Mouse (Mus musculus) ES-E14 (cell line): Measurements from ENCODE around the gene Lamb3. TPM values are rescaled to one million over a fixed set of nuclear protein-coding genes. Genes with fewer than 3 reads are reported as not detected.
A peak's percentile ranks its signal among the peaks of the same experiment; 100 is the strongest.

ENCODE experiments used
- DNase-seq: peaks from one replicate; pipeline ENCODE4 v3.0.0-alpha.2; 2013; ENCODE audit warnings: low read depth, low spot score
- H3K27ac ChIP-seq: 2 replicates; pipeline ENCODE4 v1.5.1; 2012; ENCODE audit warnings: low read depth, mild to moderate bottlenecking, low read length, moderate library complexity, mixed read lengths; ENCODE audit not compliant: poor library complexity, insufficient read depth, severe bottlenecking
- H3K36me3 ChIP-seq: 2 replicates; pipeline ENCODE4 v1.6.1; 2012; ENCODE audit warnings: mild to moderate bottlenecking, low read length, moderate library complexity, mixed read lengths; ENCODE audit not compliant: control insufficient read depth, poor library complexity, insufficient read depth, severe bottlenecking
- H3K4me1 ChIP-seq, 2 experiments: fragments of 150-350 bp in 1 of 2; sonication (generic) in 1 of 2; 2 replicates each; pipeline ENCODE4 v1.6.1; 2012; ENCODE audit warnings: low read length in 2 of 2, mild to moderate bottlenecking in 1 of 2, mixed read lengths in 1 of 2; ENCODE audit not compliant: control insufficient read depth in 2 of 2, insufficient read depth in 2 of 2, poor library complexity in 1 of 2
- H3K4me3 ChIP-seq, 2 experiments: fragments of 150-350 bp in 1 of 2; sonication (generic) in 1 of 2; 2 replicates each; pipeline ENCODE4 v1.5.1; 2012; ENCODE audit warnings: low read length in 2 of 2, low read depth in 1 of 2, mild to moderate bottlenecking in 1 of 2, mixed read lengths in 1 of 2; ENCODE audit not compliant: insufficient read depth in 1 of 2, poor library complexity in 1 of 2, severe bottlenecking in 1 of 2
- H3K9ac ChIP-seq: 2 replicates; pipeline ENCODE4 v1.6.1; 2012; ENCODE audit warnings: low read depth, mild to moderate bottlenecking, low read length, mixed read lengths; ENCODE audit not compliant: poor library complexity, insufficient read depth, severe bottlenecking
- H3K9me3 ChIP-seq: fragments of 150-350 bp; sonication (generic); 2 replicates; pipeline ENCODE4 v1.6.1; 2012; ENCODE audit warnings: low read depth, mild to moderate bottlenecking, low read length; ENCODE audit not compliant: control insufficient read depth, insufficient read depth
- CHD2 ChIP-seq: IDR thresholded peaks from 2 replicates; pipeline ENCODE4 v1.6.1; 2014; ENCODE audit warnings: mild to moderate bottlenecking, low read depth, low read length, inconsistent platforms
- HCFC1 ChIP-seq: IDR thresholded peaks from 2 replicates; pipeline ENCODE4 v1.6.1; 2012; ENCODE audit warnings: low read length, inconsistent platforms, borderline replicate concordance; ENCODE audit not compliant: insufficient read depth
- MAFK ChIP-seq: IDR thresholded peaks from 2 replicates; pipeline ENCODE4 v1.6.1; 2014; ENCODE audit warnings: mild to moderate bottlenecking, low read depth, low read length, inconsistent platforms; ENCODE audit not compliant: insufficient read depth
- ZC3H11A ChIP-seq: IDR thresholded peaks from 2 replicates; pipeline ENCODE4 v1.6.1; 2012; ENCODE audit warnings: low read depth, mild to moderate bottlenecking, inconsistent platforms, low read length, borderline replicate concordance
- ZNF384 ChIP-seq: IDR thresholded peaks from 2 replicates; pipeline ENCODE4 v1.6.1; 2012; ENCODE audit warnings: low read depth, low read length, inconsistent platforms
- in situ Hi-C, 2 experiments: fragments of 600-800 bp; cut with MboI; formaldehyde crosslinking; loops; one replicate each; pipeline ENCODE4 v1.15.1; 2025; ENCODE audit warnings: low sequenced_read_pairs in 2 of 2, inconsistent platforms in 1 of 2; ENCODE audit not compliant: unreplicated experiment in 2 of 2
- total RNA-seq: library from RNA; depleted of rRNA; stranded (reverse); fragments of 300-350 nt; gene quantifications from 2 replicates; pipeline ENCODE4 v1.2.3, GENCODE M21; 2012

Lamb3 gene
- total RNA-seq, 1 experiment: 2.9 TPM

DNA sequence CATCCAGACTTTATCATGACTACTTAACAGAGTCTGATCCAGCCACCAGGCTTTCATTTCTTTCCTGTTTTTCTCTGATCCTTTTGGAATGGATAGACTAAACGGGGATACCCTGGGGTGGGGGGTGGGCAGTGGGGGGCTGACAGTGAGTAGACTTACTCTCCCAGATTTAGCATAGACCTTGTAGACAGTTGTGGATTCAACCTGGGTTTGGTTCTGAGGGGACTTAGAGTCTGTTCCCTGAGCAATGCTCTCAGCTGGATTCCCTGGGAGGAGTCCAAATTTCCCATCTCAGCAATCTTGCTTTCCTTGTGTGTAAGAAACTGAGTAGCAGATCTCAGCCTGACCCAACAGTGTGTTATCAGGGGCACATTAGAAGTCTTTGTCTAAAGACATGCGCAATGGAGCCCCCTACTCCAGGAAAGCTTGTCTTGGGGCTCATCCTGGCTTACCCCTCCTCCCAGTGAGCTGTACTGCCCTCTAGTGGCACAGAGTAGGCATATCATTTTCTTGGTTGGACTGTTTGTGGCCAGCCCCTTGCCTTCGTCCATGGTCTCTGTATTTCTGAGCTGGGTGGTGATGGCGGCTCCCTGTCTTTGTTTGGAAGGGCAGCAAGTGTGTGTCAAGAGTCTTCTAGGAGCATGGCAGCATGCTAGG lies 169.1 kb downstream of the Lamb3 start:
- H3K27ac ChIP-seq: no peak overlapping the region
- in situ Hi-C loops: no loop called here

DNA sequence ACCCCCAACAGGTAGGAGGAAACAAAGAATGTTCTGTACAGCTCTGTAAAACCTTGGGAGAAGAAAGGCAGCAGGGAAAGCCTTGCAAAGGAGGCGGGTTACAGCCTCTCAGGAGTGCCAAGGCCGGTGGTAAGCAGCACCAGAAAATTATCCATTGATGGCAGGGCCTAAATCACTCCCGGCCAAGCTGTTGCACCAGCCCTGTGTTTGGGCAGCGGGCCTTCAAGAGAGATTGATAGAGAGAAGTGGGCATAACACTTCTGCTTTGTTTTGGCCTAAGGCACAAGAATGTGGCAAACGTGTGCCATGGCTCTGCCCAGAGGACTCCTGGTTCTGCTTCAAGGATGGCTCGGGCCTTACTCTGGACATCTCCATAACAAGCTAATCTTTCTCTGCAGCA lies 172.1 kb downstream of the Lamb3 start:
- no peak overlapping the region for H3K27ac ChIP-seq
- H3K4me3 ChIP-seq: no peak overlapping the region
- DNase-seq: no peak
- no peaks in the 10 kb centered on the region for H3K9me3 ChIP-seq
- no peak overlapping the region for H3K9ac ChIP-seq
- no peak for TF ChIP-seq ZNF384
- no peak for TF ChIP-seq ZC3H11A
- no peak for TF ChIP-seq CHD2
- TF ChIP-seq HCFC1: no peak
- TF ChIP-seq MAFK: no peak
- H3K36me3 ChIP-seq: no peaks in the 10 kb centered on the region
- in situ Hi-C loops: no loop called here
- no peaks in the 10 kb centered on the region for H3K4me1 ChIP-seq

More for the DNA sequence above, 169.1 kb downstream of the Lamb3 start:
- H3K4me3 ChIP-seq: no peak overlapping the region
- no peaks in the 10 kb centered on the region for H3K4me1 ChIP-seq
- H3K36me3 ChIP-seq: no peaks in the 10 kb centered on the region
- peak; percentile 43 for DNase-seq
- H3K9ac ChIP-seq: no peak overlapping the region
- no peaks in the 10 kb centered on the region for H3K9me3 ChIP-seq
- peak; percentile 60; the same call in 1 of the 2 replicates for TF ChIP-seq ZC3H11A
- TF ChIP-seq HCFC1: no peak
- TF ChIP-seq CHD2: no peak
- no peak for TF ChIP-seq ZNF384
- TF ChIP-seq MAFK: peak; percentile 10; the same call in 1 of the 2 replicates

DNA sequence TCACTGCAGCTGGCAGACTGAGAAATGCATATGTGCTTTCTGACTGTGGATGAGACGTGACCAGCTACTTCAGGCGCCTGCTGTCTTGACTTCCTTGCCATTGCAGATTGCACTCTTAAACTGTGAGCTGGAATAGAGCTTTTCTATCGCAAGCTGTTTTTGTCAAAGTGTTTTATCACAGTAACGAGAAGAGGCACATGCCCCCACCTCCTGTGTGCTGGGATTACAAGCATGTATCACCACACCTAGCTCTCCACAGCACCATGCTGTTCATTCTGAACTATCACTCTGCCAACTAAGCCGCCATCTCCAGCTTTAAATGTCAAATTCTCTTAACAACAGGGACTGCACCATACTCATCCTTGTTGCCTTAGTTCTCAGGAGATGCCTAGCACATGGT lies 173.4 kb downstream of the Lamb3 start:
- no peaks in the 10 kb centered on the region for H3K9me3 ChIP-seq
- no peak overlapping the region for H3K9ac ChIP-seq
- TF ChIP-seq ZNF384 (no peak), HCFC1 (no peak), MAFK (no peak)
- in situ Hi-C loops: no loop called here
- no peak overlapping the region for H3K4me3 ChIP-seq
- H3K36me3 ChIP-seq: no peaks in the 10 kb centered on the region
- no peak overlapping the region for H3K27ac ChIP-seq
- no peaks in the 10 kb centered on the region for H3K4me1 ChIP-seq
- DNase-seq: no peak

DNA sequence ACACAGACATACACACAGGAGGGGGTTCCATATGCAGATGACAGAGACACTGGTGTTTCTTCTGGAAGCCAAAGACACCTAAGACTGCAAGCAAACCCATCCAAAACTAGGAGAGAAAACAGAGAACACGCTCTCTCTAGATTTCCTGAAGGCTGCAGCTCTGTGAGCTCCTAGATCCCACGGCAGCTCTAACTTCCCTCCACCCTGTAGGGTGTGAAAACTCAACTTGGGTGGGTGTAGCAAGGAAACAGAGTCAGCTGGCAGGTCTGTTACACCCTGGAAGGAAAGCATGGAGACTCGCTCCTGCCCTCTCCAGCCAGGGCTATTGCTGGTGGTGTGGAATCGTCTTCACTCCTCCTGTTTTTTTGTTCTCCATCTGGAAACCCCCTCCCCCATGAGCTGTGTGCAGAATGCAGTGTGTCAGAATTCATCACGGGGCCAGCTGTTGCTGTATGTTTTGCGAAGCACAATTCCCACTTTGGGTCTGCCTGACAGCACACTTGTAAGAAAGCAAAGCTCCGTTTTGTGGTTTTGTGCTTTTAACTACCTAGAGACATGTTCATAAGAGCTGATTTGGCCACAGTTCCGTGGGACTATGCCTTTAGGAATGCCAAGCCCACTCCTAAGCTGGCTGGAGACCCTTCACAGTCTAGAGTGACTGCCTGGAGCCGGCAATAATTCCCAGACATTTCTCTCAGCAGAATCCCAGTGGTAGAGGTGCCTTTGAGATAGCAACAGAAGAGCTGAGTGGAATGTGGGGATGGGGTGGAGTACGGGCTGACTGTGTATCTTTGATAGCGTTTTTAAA lies 174.3 kb downstream of the Lamb3 start:
- in situ Hi-C loops: no loop called here
- Histone ChIP-seq H3K36me3 (no peaks in the 10 kb centered on the region), H3K9ac (no peak overlapping the region), H3K9me3 (no peaks in the 10 kb centered on the region), H3K4me3 (peak overlapping the region in 1 of 2 experiments; percentile 54; a peak in 1 of 4 replicates), H3K4me1 (no peaks in the 10 kb centered on the region), H3K27ac (no peak overlapping the region)
- no peak for DNase-seq
- no peak for TF ChIP-seq HCFC1
- TF ChIP-seq MAFK: no peak
- no peak for TF ChIP-seq CHD2
- TF ChIP-seq ZNF384: no peak
